Mouse (Mus musculus) retina, embryonic 14.5 days (tissue): ENCODE results near the gene Prex1.

Source experiments
- DNase-seq: peaks from one replicate; pipeline ENCODE4 v3.0.0-alpha.2; 2015; ENCODE audit warnings: low spot score

Prex1 gene

GRCm38 (mm10) chr2:166635521-166635920, 78.1 kb downstream of the Prex1 start:
- no peak for DNase-seq

DNA sequence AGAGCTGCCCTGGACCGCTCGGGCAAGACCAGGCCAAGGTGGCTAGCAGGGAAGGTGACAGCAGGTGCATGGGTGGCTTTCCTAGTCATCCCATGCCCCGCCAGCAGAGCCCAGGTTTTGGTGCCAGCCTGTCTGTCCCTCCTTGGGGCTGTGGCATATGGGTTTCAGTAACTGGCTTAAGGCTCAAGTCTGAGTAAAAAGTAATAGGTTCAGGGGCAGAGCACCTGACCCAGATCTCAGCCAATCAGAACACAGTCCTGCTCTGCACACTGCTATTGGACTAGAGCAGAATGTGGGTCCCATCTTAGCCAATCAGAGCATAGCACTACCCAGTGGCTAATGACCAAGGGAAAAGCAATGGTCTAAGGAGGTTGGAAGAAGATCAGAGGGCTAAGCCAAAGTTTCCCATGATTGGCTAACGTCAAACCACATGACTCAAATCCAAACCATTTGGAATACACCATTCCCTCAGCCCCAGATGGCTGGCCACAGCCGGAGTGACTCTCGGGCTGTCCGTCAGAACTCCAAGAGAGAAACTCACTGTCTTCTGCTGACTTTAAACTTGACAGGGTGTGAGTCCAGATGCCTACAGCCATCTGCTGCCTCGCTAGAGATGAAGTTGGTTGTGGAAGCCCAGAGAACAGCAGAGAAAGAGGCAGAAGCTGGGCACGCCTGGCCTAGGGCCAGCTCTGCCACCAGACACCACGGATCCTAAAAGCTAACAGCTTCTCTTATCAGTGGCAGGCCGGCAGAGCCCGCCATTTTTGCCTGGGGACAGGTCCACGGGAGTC, 80.9 kb downstream of the Prex1 start:
- DNase-seq: peak; percentile 27

DNA sequence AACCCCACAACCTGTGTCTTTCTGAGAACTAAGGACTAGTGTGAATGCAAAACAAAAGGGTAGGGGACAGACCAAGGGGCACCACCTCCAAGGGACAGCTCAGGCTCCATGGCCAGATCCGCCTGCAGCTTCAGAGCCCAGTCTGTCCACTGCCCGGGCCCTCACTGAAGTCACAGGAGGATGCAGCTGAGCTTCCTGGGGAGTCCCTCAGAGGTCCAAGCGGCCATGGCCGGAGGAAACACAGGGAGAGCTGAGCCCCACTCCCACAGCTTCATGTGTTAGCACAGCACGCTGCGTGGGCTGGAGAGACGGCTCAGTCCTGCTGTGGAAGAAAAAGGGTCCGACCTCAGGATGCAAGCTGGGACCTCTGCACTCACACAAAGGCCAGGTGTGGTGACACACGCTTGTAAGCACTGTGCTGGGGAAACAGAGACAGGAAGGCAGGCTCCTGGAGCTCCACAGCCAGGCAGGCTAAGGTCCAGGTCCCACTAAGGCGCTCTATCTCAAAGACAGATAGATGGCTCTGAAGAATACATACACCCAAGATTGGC, 81.9 kb downstream of the Prex1 start:
- DNase-seq: no peak

DNA sequence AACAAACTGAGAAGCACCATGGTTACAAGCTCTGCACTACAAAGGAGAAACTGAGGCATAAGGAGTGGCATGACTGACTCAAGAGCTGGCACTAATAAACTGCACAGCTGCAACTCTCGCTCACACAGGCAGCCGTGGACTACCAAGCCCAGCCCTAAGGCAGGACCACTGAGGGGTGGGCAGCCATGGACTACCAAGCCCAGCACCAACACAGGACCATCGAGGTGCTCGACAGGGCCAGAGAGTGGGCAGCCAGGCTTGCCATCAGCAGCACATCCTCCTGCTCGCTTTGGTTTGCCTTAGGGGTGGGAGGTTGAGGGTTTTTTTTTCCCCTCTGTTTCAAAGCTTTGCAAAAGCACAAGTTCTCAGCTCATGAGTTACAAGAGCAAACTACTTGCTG, 82.4 kb downstream of the Prex1 start:
- DNase-seq: no peak

- no peak for DNase-seq
Observed at GRCm38 (mm10) chr2:166629941-166630674, 83.5 kb downstream of the Prex1 start.

- no peak for DNase-seq
Observed at GRCm38 (mm10) chr2:166627578-166627977, 86.1 kb downstream of the Prex1 start.

- no peak for DNase-seq
Observed at GRCm38 (mm10) chr2:166625219-166625618, 88.4 kb downstream of the Prex1 start.

GRCm38 (mm10) chr2:166623081-166623567, 90.5 kb downstream of the Prex1 start:
- DNase-seq: peak; percentile 37

DNA sequence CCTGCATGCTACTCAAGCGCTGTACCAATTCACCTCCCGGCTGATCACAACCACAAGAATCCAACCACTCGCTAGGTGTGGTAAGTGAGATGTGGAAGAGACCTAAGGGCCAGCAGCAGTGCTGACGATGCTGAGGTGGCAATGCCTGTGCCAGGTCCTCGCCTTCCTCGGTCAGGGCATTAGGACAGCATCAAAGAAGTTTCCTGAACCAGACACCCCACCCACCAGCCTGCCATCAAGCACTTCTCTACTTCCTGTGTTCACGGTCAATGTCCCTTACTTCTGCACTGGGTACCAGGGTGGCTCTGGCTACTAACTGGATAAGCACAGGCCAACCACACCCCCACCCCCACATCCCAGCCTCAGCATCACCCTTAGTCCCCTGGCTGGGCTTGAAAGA, 91.0 kb downstream of the Prex1 start:
- DNase-seq: no peak

DNA sequence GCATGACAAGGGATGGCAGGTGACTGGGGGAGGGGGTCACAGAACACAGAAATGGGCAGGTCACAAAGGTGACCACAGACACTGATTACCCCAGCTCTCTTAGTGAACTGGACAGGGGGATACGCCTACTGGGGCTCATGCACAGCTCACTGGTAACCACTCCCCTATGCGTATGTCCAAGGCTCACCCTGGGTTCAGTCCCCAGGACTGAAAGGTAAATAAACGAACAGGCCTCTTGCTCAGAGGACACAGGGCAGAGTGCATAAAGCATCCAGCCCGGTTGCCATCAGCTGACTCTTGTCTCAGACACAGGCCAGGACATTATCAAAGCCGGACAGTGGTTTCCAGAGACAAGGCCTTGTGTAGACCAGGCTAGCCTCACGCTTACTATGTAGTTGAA, 91.6 kb downstream of the Prex1 start:
- DNase-seq: no peak

DNA sequence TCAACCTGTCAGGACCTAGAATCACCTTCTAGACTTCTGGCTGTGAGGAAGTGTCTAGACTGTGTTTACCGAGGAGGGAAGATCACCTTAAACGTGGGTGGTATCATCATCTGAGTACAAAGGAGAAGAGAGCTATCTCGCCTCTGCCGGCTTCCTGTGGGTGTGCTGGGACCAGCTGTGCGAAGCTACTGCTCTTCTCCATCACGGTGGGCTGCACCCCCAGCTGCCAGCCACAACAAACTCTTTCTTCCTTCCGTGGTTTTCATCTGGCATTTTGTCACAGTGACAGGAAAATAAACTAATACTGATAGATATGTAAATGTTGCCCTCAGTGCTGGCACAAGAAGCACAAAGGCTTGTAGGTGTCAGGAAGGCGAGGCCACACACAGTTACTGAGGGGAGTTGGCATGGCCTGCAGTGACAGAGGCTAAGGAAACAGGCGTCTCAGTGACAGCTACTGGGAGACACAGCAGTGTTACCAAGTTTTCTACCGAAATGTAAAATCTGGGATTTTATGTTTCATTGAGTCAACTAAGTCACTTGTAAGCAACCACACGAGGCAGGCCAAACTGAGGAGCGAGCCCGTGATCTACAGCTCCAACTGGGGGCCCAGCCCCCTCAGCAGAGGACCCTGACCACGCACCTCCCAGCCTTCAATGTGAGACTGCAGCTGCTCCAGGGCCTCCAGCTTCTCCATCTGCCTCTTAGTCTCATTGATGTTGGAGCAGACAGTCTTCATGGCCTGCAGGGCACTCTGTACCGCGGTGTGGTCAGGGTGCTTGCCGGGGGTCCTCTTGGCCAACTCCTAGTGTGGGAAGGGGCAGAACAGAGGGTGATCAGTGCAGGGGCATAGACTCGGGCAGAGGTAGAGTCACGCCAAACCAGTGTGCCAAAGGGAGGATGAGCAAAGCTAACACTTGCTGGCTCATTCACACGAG, 92.8 kb downstream of the Prex1 start:
- no peak for DNase-seq

- DNase-seq: no peak
Observed at GRCm38 (mm10) chr2:166619906-166620490, 93.6 kb downstream of the Prex1 start.

DNA sequence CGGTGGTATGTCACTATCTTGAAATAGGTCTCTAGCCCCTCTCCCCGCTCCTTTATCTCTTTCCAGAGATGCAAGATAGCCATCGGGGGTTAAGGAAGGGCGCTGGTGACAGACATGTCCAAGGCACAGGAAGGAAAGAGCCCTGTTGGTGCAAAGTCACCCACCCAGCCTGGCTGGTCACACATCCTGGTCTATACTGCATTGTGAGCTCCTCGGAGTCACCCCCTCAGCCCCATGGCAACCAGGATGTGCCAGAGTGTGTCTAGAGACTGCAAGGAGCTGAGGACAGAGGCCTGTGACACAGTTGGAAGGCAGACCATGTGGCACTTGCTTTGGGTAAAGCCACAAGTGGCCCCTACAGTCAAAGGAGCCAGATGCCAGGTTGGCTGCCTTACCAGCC, 94.4 kb downstream of the Prex1 start:
- no peak for DNase-seq

- no peak for DNase-seq
Observed at GRCm38 (mm10) chr2:166617706-166618105, 95.9 kb downstream of the Prex1 start.

DNA sequence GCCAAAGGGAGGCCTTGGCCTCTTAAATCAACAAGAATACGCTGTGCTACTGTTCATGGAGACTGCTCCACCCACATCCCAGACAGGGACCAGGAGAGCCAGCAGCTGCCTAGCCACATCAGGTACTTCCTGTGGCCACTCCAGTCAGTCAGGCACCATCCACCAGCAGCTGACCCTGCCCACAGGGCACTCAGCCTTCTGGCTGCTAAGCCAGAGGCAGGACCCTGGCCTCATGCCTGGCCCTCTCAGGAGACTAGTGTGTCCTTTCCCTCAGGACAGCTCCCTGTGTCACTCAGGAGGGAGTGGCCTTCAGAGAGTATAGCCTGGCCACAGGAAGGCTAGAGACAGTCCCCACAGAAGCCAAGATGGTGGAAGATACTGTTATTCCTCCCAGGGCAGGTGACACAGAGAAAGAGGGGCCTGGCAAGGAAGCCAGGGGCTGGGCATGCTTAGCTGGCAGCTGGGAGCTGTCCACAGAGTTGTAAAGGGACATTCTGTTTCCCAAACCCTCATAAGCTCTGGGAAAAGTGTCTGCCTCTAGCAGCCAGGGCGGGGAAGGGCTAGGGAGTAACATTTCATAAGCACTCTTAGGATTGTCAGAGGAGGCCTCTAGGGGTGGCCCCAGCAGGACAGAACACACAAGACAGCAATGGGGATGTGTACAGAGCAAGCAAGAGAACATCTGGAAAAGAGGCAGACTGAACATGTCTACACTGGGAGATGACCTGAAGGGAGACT, 98.1 kb downstream of the Prex1 start:
- DNase-seq: no peak

DNA sequence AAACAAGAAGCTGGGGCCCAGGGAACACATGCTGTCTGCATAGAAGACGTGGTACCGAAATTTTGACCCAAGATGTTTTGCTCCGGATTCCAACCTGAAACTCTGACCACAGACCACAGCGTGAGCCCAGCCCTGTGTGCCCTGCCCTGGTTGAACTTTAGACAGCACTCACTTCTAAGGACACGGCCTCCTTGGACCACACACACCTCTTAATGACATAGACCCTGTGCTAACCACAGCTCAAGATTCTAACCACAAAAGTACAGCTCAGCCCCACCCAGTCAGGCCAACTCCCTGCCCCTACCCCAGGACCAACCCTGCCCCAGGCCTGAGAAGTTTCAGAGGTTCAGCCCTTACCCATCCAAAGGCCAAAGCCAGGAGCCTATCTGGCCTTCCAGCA, 103.4 kb downstream of the Prex1 start:
- no peak for DNase-seq

- no peak for DNase-seq
Observed at GRCm38 (mm10) chr2:166608509-166608908, 105.1 kb downstream of the Prex1 start.

GRCm38 (mm10) chr2:166606481-166607245, 107.0 kb downstream of the Prex1 start:
- DNase-seq: no peak

- DNase-seq: peak; percentile 30
Observed at GRCm38 (mm10) chr2:166606053-166606452, 107.6 kb downstream of the Prex1 start.
